Mouse (Mus musculus) liver, embryonic 16.5 days (tissue): ENCODE results near the gene Ankrd2. TPM values are rescaled to one million over a fixed set of nuclear protein-coding genes. Genes with fewer than 3 reads are reported as not detected.
A peak's percentile ranks its signal among the peaks of the same experiment; 100 is the strongest.

Experiments used
- ATAC-seq: fragments of 200-750 bp; cut with Nextera tagmentation; 2 replicates; pipeline ENCODE4 v1.8.0; 2017; ENCODE audit warnings: low read depth, mild to moderate bottlenecking, moderate number of reproducible peaks, moderate library complexity
- H3K27ac ChIP-seq: fragments of 300-500 bp; sonication (generic); 2 replicates; pipeline ENCODE4 v1.5.1; 2014; ENCODE audit warnings: mild to moderate bottlenecking, low read length
- H3K27me3 ChIP-seq: fragments of 300-500 bp; sonication (generic); 2 replicates; pipeline ENCODE4 v1.6.1; 2014; ENCODE audit warnings: low read depth, low read length, mixed read lengths; ENCODE audit not compliant: control insufficient read depth, insufficient read depth
- H3K36me3 ChIP-seq: fragments of 300-500 bp; sonication (generic); 2 replicates; pipeline ENCODE4 v1.6.1; 2014; ENCODE audit warnings: mild to moderate bottlenecking; ENCODE audit not compliant: control insufficient read depth, insufficient read depth
- H3K4me1 ChIP-seq: fragments of 300-500 bp; sonication (generic); 2 replicates; pipeline ENCODE4 v1.6.1; 2014; ENCODE audit warnings: low read depth, low read length, mixed read lengths; ENCODE audit not compliant: control insufficient read depth
- H3K4me2 ChIP-seq: fragments of 300-500 bp; sonication (generic); 2 replicates; pipeline ENCODE4 v1.6.1; 2014; ENCODE audit warnings: low read depth, low read length, mixed read lengths
- H3K4me3 ChIP-seq: fragments of 300-500 bp; sonication (generic); 2 replicates; pipeline ENCODE4 v1.5.1; 2014; ENCODE audit warnings: low read depth, mild to moderate bottlenecking, low read length
- H3K9ac ChIP-seq: fragments of 300-500 bp; sonication (generic); 2 replicates; pipeline ENCODE4 v1.6.1; 2014; ENCODE audit warnings: low read depth, low read length
- H3K9me3 ChIP-seq: fragments of 300-500 bp; sonication (generic); replicated peaks from 2 replicates; pipeline ENCODE4 v1.6.1; 2016; ENCODE audit warnings: low read length; ENCODE audit not compliant: control insufficient read depth
- WGBS: fragments of 180-500 bp; shearing (Covaris S2); extraction: QIAGEN DNeasy Blood & Tissue Kit; methylation state at CpG from one replicate; pipeline ENCODE4 v1.1.7; 2014; ENCODE audit not compliant: insufficient replicate concordance; 5-methylcytosine and 5-hydroxymethylcytosine counted together
- polyA plus RNA-seq: library from polyadenylated mRNA; unstranded; fragments of >200 nt; fragmentation: Nextera tagmentation; extraction: Ambion mirVana; gene quantifications from 2 replicates; pipeline ENCODE4 v1.2.1, GENCODE M21; 2015

Ankrd2 gene
- polyA plus RNA-seq, 1 experiment from 2014 or later: 0.07 TPM

- 59% methylated on average over 7 of the region's 7 CpGs for WGBS
- Histone ChIP-seq H3K9me3 (no peaks in the 10 kb centered on the region), H3K27me3 (no peaks in the 10 kb centered on the region), H3K4me2 (no peak overlapping the region), H3K27ac (no peak overlapping the region), H3K36me3 (no peaks in the 10 kb centered on the region), H3K4me1 (peaks cover 10% of the 10 kb centered on the region), H3K9ac (no peak overlapping the region), H3K4me3 (no peak overlapping the region)
- no peak for ATAC-seq
These were observed 26.7 kb upstream of the Ankrd2 start for GRCm38 (mm10) chr19:42009067-42009466.

- no peaks in the 10 kb centered on the region for H3K36me3 ChIP-seq
- 64% methylated on average over 4 of the region's 4 CpGs for WGBS
- H3K9ac ChIP-seq: no peak overlapping the region
- no peak overlapping the region for H3K4me3 ChIP-seq
- peaks cover 8% of the 10 kb centered on the region for H3K4me1 ChIP-seq
- no peaks in the 10 kb centered on the region for H3K27me3 ChIP-seq
- no peak for ATAC-seq
- H3K9me3 ChIP-seq: no peaks in the 10 kb centered on the region
- H3K27ac ChIP-seq: no peak overlapping the region
- no peak overlapping the region for H3K4me2 ChIP-seq
These were observed 25.4 kb upstream of the Ankrd2 start for GRCm38 (mm10) chr19:42010436-42010835.

DNA sequence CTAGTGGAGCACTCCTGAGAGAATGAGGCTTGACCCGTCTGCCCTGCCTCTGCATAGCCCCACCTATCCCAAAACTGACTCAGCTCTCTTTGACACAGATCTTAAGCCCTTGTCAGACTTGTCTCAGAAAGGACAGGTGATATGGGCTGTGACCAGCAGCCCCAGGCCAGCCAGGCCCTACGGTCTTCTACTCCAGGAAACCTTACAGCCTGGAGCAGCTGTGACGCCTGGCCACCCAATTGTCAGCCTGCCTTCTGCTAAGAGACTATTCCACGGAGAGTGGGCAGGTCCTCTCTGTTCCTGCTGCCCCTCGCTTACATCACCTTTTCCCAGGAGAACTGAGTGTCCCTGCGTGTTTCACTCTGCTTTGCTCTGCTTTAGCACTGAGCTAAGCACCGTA is 24.7 kb upstream of the Ankrd2 start:
- ATAC-seq: no peak
- Histone ChIP-seq H3K27me3 (no peaks in the 10 kb centered on the region), H3K9ac (no peak overlapping the region), H3K4me1 (peaks cover 3% of the 10 kb centered on the region), H3K4me2 (no peak overlapping the region), H3K36me3 (no peaks in the 10 kb centered on the region), H3K27ac (no peak overlapping the region), H3K4me3 (no peak overlapping the region), H3K9me3 (no peaks in the 10 kb centered on the region)
- 59% methylated on average over 7 of the region's 7 CpGs for WGBS

DNA sequence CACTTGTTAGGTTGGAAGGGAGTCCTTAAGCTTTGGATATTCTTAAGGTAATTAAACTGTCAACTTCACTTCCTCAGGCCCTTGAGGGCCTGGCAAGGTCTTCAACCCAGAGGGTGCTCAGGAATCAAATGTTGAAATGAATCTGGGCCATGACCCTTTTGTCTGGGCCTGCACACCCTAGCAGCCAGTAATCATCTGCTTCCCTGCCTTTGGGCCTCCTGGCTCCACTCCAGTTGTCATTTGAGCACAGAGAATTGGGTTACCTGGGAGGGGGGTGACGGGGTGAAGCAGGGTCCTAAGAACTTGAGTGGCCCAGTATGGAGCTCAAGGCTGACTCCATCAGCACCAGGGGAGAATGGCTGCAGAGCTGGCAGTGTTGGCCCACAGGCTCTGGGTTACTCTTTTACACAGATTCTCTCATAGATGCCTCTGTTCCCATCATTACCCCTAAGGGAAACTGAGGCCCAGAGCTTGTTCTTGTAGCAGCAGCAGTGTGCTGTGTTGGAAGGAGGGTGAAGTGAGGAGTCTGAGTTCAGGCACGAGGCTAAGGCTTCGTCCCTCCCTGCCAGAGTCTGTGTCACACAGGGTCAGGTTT is 21.5 kb upstream of the Ankrd2 start:
- 45% methylated on average over 3 of the region's 3 CpGs for WGBS
- Histone ChIP-seq H3K9me3 (no peaks in the 10 kb centered on the region), H3K27ac (no peak overlapping the region), H3K9ac (no peak overlapping the region), H3K4me3 (no peak overlapping the region), H3K4me2 (no peak overlapping the region), H3K36me3 (no peaks in the 10 kb centered on the region), H3K27me3 (no peaks in the 10 kb centered on the region), H3K4me1 (peaks cover 8% of the 10 kb centered on the region; the same call in 1 of the 2 replicates)
- no peak for ATAC-seq

DNA sequence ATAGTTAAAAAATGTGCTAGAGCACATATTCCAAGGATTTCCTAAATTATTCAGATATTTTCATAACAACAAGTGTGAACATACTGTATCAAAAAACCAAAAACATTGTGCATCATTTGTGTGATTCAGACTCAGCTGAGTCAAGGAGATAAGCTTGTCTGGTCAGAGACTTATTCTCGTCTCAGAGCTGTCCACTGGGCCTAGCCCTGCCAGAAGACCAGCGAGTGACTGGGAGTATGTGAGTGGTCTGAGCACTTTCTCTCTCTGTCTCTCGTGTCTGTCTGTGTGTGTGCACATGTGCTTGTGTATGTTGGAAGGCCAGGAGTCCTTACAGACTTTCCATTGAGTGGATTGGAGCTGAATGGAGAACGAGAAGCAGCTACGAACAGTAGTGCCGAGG is 20.8 kb upstream of the Ankrd2 start:
- no peaks in the 10 kb centered on the region for H3K36me3 ChIP-seq
- no peak for ATAC-seq
- 63% methylated on average over 6 of the region's 6 CpGs for WGBS
- no peak overlapping the region for H3K4me3 ChIP-seq
- peaks cover 8% of the 10 kb centered on the region for H3K4me1 ChIP-seq
- no peak overlapping the region for H3K4me2 ChIP-seq
- H3K27ac ChIP-seq: no peak overlapping the region
- no peaks in the 10 kb centered on the region for H3K27me3 ChIP-seq
- no peak overlapping the region for H3K9ac ChIP-seq
- no peaks in the 10 kb centered on the region for H3K9me3 ChIP-seq

DNA sequence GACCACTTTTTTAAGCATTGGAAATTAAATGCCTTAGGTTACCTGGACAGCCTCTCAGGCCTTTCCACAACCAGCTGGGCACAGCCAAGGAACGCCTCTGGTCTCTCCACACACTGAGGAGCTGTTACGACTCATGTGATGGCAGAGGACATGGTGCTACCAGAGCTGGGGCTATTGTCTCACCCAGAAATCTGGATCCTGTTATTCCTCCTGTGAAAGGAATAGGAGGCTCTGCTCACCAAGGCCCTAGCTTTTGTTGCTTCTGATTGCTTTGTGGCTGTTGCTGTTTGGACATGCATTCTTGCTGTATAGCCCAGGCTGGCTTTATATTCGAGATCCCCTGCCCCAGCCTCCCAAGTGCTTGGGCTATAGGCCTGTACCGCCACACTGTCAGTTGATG is 19.5 kb upstream of the Ankrd2 start:
- Histone ChIP-seq H3K4me1 (peaks cover 8% of the 10 kb centered on the region), H3K9me3 (no peaks in the 10 kb centered on the region)
- 50% methylated on average over 4 of the region's 4 CpGs for WGBS

GRCm38 (mm10) chr19:42016840-42017239 is 19.0 kb upstream of the Ankrd2 start:
- no peak for ATAC-seq
- H3K27me3 ChIP-seq: no peaks in the 10 kb centered on the region
- no peak overlapping the region for H3K4me2 ChIP-seq
- H3K9me3 ChIP-seq: no peaks in the 10 kb centered on the region
- 61% methylated on average over 5 of the region's 5 CpGs for WGBS
- H3K4me3 ChIP-seq: no peak overlapping the region
- no peaks in the 10 kb centered on the region for H3K36me3 ChIP-seq
- peaks cover 8% of the 10 kb centered on the region for H3K4me1 ChIP-seq
- no peak overlapping the region for H3K27ac ChIP-seq
- H3K9ac ChIP-seq: no peak overlapping the region

More for the DNA sequence above, 19.5 kb upstream of the Ankrd2 start:
- no peak overlapping the region for H3K27ac ChIP-seq
- no peaks in the 10 kb centered on the region for H3K36me3 ChIP-seq
- H3K27me3 ChIP-seq: no peaks in the 10 kb centered on the region
- H3K9ac ChIP-seq: no peak overlapping the region
- no peak for ATAC-seq
- no peak overlapping the region for H3K4me2 ChIP-seq
- no peak overlapping the region for H3K4me3 ChIP-seq

GRCm38 (mm10) chr19:42017399-42018247 is 18.2 kb upstream of the Ankrd2 start:
- WGBS: 30% methylated on average over 8 of the region's 8 CpGs
- no peaks in the 10 kb centered on the region for H3K9me3 ChIP-seq
- no peak overlapping the region for H3K4me3 ChIP-seq
- H3K27ac ChIP-seq: no peak overlapping the region
- H3K36me3 ChIP-seq: no peaks in the 10 kb centered on the region
- H3K9ac ChIP-seq: no peak overlapping the region
- H3K27me3 ChIP-seq: no peaks in the 10 kb centered on the region
- H3K4me1 ChIP-seq: peaks cover 8% of the 10 kb centered on the region
- ATAC-seq: peak; percentile 50
- no peak overlapping the region for H3K4me2 ChIP-seq

GRCm38 (mm10) chr19:42019011-42019522 is 16.7 kb upstream of the Ankrd2 start:
- no peaks in the 10 kb centered on the region for H3K27me3 ChIP-seq
- peaks cover 8% of the 10 kb centered on the region for H3K4me1 ChIP-seq
- no peak overlapping the region for H3K9ac ChIP-seq
- no peak overlapping the region for H3K4me2 ChIP-seq
- H3K4me3 ChIP-seq: no peak overlapping the region
- H3K9me3 ChIP-seq: no peaks in the 10 kb centered on the region
- peak overlapping the region; percentile 28; the same call in 1 of the 2 replicates for H3K27ac ChIP-seq
- peak; percentile 37 for ATAC-seq
- WGBS: 37% methylated on average over 4 of the region's 4 CpGs
- no peaks in the 10 kb centered on the region for H3K36me3 ChIP-seq
